Mouse (Mus musculus) midbrain, embryonic 15.5 days (tissue): ENCODE measurements around the gene Tmem97. TPM values are rescaled to one million over a fixed set of nuclear protein-coding genes. Genes with fewer than 3 reads are reported as not detected.

Experiments
- ATAC-seq: fragments of 200-750 bp; cut with Nextera tagmentation; replicated peaks from 2 replicates; pipeline ENCODE4 v1.8.0; 2017; ENCODE audit warnings: moderate TSS enrichment
- H3K27ac ChIP-seq: fragments of 300-500 bp; sonication (generic); 2 replicates; pipeline ENCODE4 v1.5.1; 2015; ENCODE audit warnings: mild to moderate bottlenecking, inconsistent platforms
- H3K27me3 ChIP-seq: fragments of 300-500 bp; sonication (generic); replicated peaks from 2 replicates; pipeline ENCODE4 v1.6.1; 2015; ENCODE audit warnings: inconsistent platforms
- H3K36me3 ChIP-seq: fragments of 300-500 bp; sonication (generic); replicated peaks from 2 replicates; pipeline ENCODE4 v1.6.1; 2015; ENCODE audit warnings: inconsistent platforms
- H3K4me1 ChIP-seq: fragments of 300-500 bp; sonication (generic); 2 replicates; pipeline ENCODE4 v1.6.1; 2015; ENCODE audit warnings: inconsistent platforms
- H3K4me2 ChIP-seq: fragments of 300-500 bp; sonication (generic); 2 replicates; pipeline ENCODE4 v1.6.1; 2015; ENCODE audit warnings: inconsistent platforms, mild to moderate bottlenecking, moderate library complexity
- H3K4me3 ChIP-seq: fragments of 300-500 bp; sonication (generic); 2 replicates; pipeline ENCODE4 v1.5.1; 2015; ENCODE audit warnings: mild to moderate bottlenecking, inconsistent platforms
- H3K9ac ChIP-seq: fragments of 300-500 bp; sonication (generic); 2 replicates; pipeline ENCODE4 v1.6.1; 2015; ENCODE audit warnings: mild to moderate bottlenecking, inconsistent platforms
- H3K9me3 ChIP-seq: fragments of 300-500 bp; sonication (generic); 2 replicates; pipeline ENCODE4 v1.6.1; 2016; ENCODE audit warnings: inconsistent platforms
- WGBS: fragments of 180-500 bp; shearing (Covaris S2); methylation state at CpG from one replicate; pipeline ENCODE4 v1.1.7; 2015; ENCODE audit warnings: mixed read lengths; 5-methylcytosine and 5-hydroxymethylcytosine counted together
- polyA plus RNA-seq: library from polyadenylated mRNA; unstranded; fragments of >200 nt; fragmentation: Nextera tagmentation; extraction: Ambion mirVana; gene quantifications from 2 replicates; pipeline ENCODE4 v1.2.1, GENCODE M21; 2015

Gene Tmem97
- polyA plus RNA-seq, 1 experiment from 2014 or later, result 35.4 TPM

- Histone ChIP-seq H3K27ac (no peak overlapping the region), H3K4me2 (no peak overlapping the region), H3K4me3 (no peak overlapping the region), H3K4me1 (no peaks in the 10 kb centered on the region), H3K36me3 (peaks cover 13% of the 10 kb centered on the region; the same call in 1 of the 2 replicates), H3K9me3 (no peaks in the 10 kb centered on the region), H3K9ac (no peak overlapping the region), H3K27me3 (no peaks in the 10 kb centered on the region)
- no peak for ATAC-seq
- 91% methylated on average over 6 of the region's 6 CpGs for WGBS
Measured at GRCm38 (mm10) chr11:78571854-78572253, 21.3 kb upstream of the Tmem97 start.

- no peak overlapping the region for H3K27ac ChIP-seq
- H3K4me1 ChIP-seq, result no peaks in the 10 kb centered on the region
Measured at GRCm38 (mm10) chr11:78571441-78571840, 20.9 kb upstream of the Tmem97 start.

GRCm38 (mm10) chr11:78569806-78570205 is 19.2 kb upstream of the Tmem97 start:
- H3K9ac ChIP-seq, result no peak overlapping the region
- ATAC-seq, result no peak
- no peak overlapping the region for H3K4me2 ChIP-seq
- H3K27me3 ChIP-seq, result no peaks in the 10 kb centered on the region
- WGBS, result 78% methylated on average over 3 of the region's 3 CpGs
- peaks cover 9% of the 10 kb centered on the region; the same call in 1 of the 2 replicates for H3K36me3 ChIP-seq
- no peaks in the 10 kb centered on the region for H3K4me1 ChIP-seq
- H3K27ac ChIP-seq, result no peak overlapping the region
- H3K4me3 ChIP-seq, result no peak overlapping the region
- no peaks in the 10 kb centered on the region for H3K9me3 ChIP-seq

More at GRCm38 (mm10) chr11:78571441-78571840, 20.9 kb upstream of the Tmem97 start:
- Histone ChIP-seq H3K4me3 (no peak overlapping the region), H3K9me3 (no peaks in the 10 kb centered on the region), H3K36me3 (peaks cover 10% of the 10 kb centered on the region; the same call in 1 of the 2 replicates), H3K27me3 (no peaks in the 10 kb centered on the region), H3K9ac (no peak overlapping the region), H3K4me2 (no peak overlapping the region)
- ATAC-seq, result no peak
- 94% methylated on average over 8 of the region's 8 CpGs for WGBS

GRCm38 (mm10) chr11:78568827-78569226 is 18.2 kb upstream of the Tmem97 start:
- Histone ChIP-seq H3K4me2 (no peak overlapping the region), H3K27me3 (no peaks in the 10 kb centered on the region), H3K9me3 (no peaks in the 10 kb centered on the region), H3K4me1 (no peaks in the 10 kb centered on the region), H3K36me3 (peaks cover 6% of the 10 kb centered on the region; the same call in 1 of the 2 replicates), H3K27ac (no peak overlapping the region), H3K9ac (no peak overlapping the region), H3K4me3 (no peak overlapping the region)
- no peak for ATAC-seq
- WGBS, result 88% methylated on average over 10 of the region's 10 CpGs

GRCm38 (mm10) chr11:78567614-78568013 is 17.0 kb upstream of the Tmem97 start:
- peaks cover 6% of the 10 kb centered on the region; the same call in 1 of the 2 replicates for H3K36me3 ChIP-seq
- 88% methylated on average over 6 of the region's 6 CpGs for WGBS
- no peak for ATAC-seq

GRCm38 (mm10) chr11:78566775-78567174 is 16.2 kb upstream of the Tmem97 start:
- H3K4me2 ChIP-seq, result no peak overlapping the region
- H3K27me3 ChIP-seq, result no peaks in the 10 kb centered on the region
- H3K9me3 ChIP-seq, result no peaks in the 10 kb centered on the region
- no peak overlapping the region for H3K27ac ChIP-seq
- H3K4me3 ChIP-seq, result no peak overlapping the region
- no peak overlapping the region for H3K9ac ChIP-seq
- peaks cover 4% of the 10 kb centered on the region; the same call in 1 of the 2 replicates for H3K36me3 ChIP-seq
- 84% methylated on average over 6 of the region's 6 CpGs for WGBS
- ATAC-seq, result no peak
- H3K4me1 ChIP-seq, result no peaks in the 10 kb centered on the region

More at GRCm38 (mm10) chr11:78567614-78568013, 17.0 kb upstream of the Tmem97 start:
- no peak overlapping the region for H3K4me2 ChIP-seq
- H3K9me3 ChIP-seq, result no peaks in the 10 kb centered on the region
- H3K27me3 ChIP-seq, result no peaks in the 10 kb centered on the region
- H3K4me1 ChIP-seq, result no peaks in the 10 kb centered on the region
- H3K9ac ChIP-seq, result no peak overlapping the region
- no peak overlapping the region for H3K4me3 ChIP-seq
- no peak overlapping the region for H3K27ac ChIP-seq

- no peaks in the 10 kb centered on the region for H3K27me3 ChIP-seq
- H3K9me3 ChIP-seq, result no peaks in the 10 kb centered on the region
- H3K9ac ChIP-seq, result no peak overlapping the region
- no peak overlapping the region for H3K27ac ChIP-seq
- no peak overlapping the region for H3K4me2 ChIP-seq
- WGBS, result 19% methylated on average over 4 of the region's 4 CpGs
- no peaks in the 10 kb centered on the region for H3K36me3 ChIP-seq
- H3K4me1 ChIP-seq, result no peaks in the 10 kb centered on the region
- H3K4me3 ChIP-seq, result no peak overlapping the region
- peak; percentile 76 for ATAC-seq
Measured at GRCm38 (mm10) chr11:78560447-78560846, 9.9 kb upstream of the Tmem97 start.

GRCm38 (mm10) chr11:78557241-78557640 is 6.7 kb upstream of the Tmem97 start:
- H3K36me3 ChIP-seq, result no peaks in the 10 kb centered on the region
- H3K27me3 ChIP-seq, result no peaks in the 10 kb centered on the region
- H3K4me2 ChIP-seq, result no peak overlapping the region
- H3K9me3 ChIP-seq, result no peaks in the 10 kb centered on the region
- WGBS, result 56% methylated on average over 8 of the region's 8 CpGs
- no peaks in the 10 kb centered on the region for H3K4me1 ChIP-seq
- H3K4me3 ChIP-seq, result no peak overlapping the region
- H3K9ac ChIP-seq, result no peak overlapping the region
- no peak for ATAC-seq
- H3K27ac ChIP-seq, result no peak overlapping the region

GRCm38 (mm10) chr11:78556070-78556469 is 5.5 kb upstream of the Tmem97 start:
- H3K27me3 ChIP-seq, result no peaks in the 10 kb centered on the region
- no peak overlapping the region for H3K27ac ChIP-seq
- peaks cover 3% of the 10 kb centered on the region; the same call in 1 of the 2 replicates for H3K4me1 ChIP-seq
- ATAC-seq, result no peak
- WGBS, result 84% methylated on average over 4 of the region's 4 CpGs
- no peak overlapping the region for H3K9ac ChIP-seq
- no peak overlapping the region for H3K4me2 ChIP-seq
- H3K9me3 ChIP-seq, result no peaks in the 10 kb centered on the region
- H3K4me3 ChIP-seq, result no peak overlapping the region
- H3K36me3 ChIP-seq, result no peaks in the 10 kb centered on the region

GRCm38 (mm10) chr11:78555623-78556022 is 5.0 kb upstream of the Tmem97 start:
- no peak overlapping the region for H3K4me3 ChIP-seq
- no peak overlapping the region for H3K9ac ChIP-seq
- H3K27me3 ChIP-seq, result no peaks in the 10 kb centered on the region
- no peaks in the 10 kb centered on the region for H3K36me3 ChIP-seq
- H3K9me3 ChIP-seq, result no peaks in the 10 kb centered on the region
- peaks cover 5% of the 10 kb centered on the region; the same call in 1 of the 2 replicates for H3K4me1 ChIP-seq
- 84% methylated on average over 3 of the region's 3 CpGs for WGBS
- no peak overlapping the region for H3K27ac ChIP-seq
- ATAC-seq, result no peak
- H3K4me2 ChIP-seq, result no peak overlapping the region

GRCm38 (mm10) chr11:78551059-78551398 is 452 bp upstream of the Tmem97 start:
- H3K4me2 ChIP-seq, result peak overlapping the region; percentile 86
- 33% methylated on average over 6 of the region's 6 CpGs for WGBS
- H3K27ac ChIP-seq, result peak overlapping the region; percentile 91
- H3K9ac ChIP-seq, result peak overlapping the region; percentile 64
- no peaks in the 10 kb centered on the region for H3K36me3 ChIP-seq
- H3K4me3 ChIP-seq, result peak overlapping the region; percentile 62
- H3K4me1 ChIP-seq, result peaks cover 19% of the 10 kb centered on the region
- H3K27me3 ChIP-seq, result no peaks in the 10 kb centered on the region
- peak; percentile 56 for ATAC-seq
- no peaks in the 10 kb centered on the region for H3K9me3 ChIP-seq

GRCm38 (mm10) chr11:78549491-78549987 is 1.0 kb downstream of the Tmem97 start:
- no peak for ATAC-seq
- H3K9me3 ChIP-seq, result no peaks in the 10 kb centered on the region
- WGBS, result 12% methylated on average over 5 of the region's 5 CpGs
- H3K36me3 ChIP-seq, result no peaks in the 10 kb centered on the region
- no peaks in the 10 kb centered on the region for H3K27me3 ChIP-seq
- H3K4me3 ChIP-seq, result peak overlapping the region; percentile 62
- peak overlapping the region; percentile 55; the same call in 1 of the 2 replicates for H3K9ac ChIP-seq
- H3K4me1 ChIP-seq, result peaks cover 19% of the 10 kb centered on the region
- peak overlapping the region; percentile 86 for H3K4me2 ChIP-seq
- H3K27ac ChIP-seq, result no peak overlapping the region

GRCm38 (mm10) chr11:78547718-78548460 is 2.7 kb downstream of the Tmem97 start:
- peaks cover 19% of the 10 kb centered on the region for H3K4me1 ChIP-seq
- no peak for ATAC-seq
- WGBS, result 89% methylated on average over 2 of the region's 2 CpGs
- H3K9ac ChIP-seq, result no peak overlapping the region
- no peak overlapping the region for H3K4me3 ChIP-seq
- no peaks in the 10 kb centered on the region for H3K27me3 ChIP-seq
- H3K4me2 ChIP-seq, result no peak overlapping the region
- H3K9me3 ChIP-seq, result no peaks in the 10 kb centered on the region
- peaks cover 11% of the 10 kb centered on the region for H3K36me3 ChIP-seq
- no peak overlapping the region for H3K27ac ChIP-seq
